Mouse (Mus musculus) left cerebral cortex, postnatal 25 days (tissue): ENCODE measurements at regions not wholly inside any gene's neighbourhood (a gene's known extent, or its start where the extent isn't known, plus 50 kb on each side); places are given as distances from the start of the nearest gene placed in this dataset.
"Not testable (repeated sequence)": the region's sequence is repeated elsewhere in the genome, so short reads cannot be mapped to it uniquely, and the experiment has no call there.

Experiments
- DNase-seq, 2 experiments: peaks; one replicate each; pipeline ENCODE4 v3.0.0; 2022; ENCODE audit warnings: low spot score in 2 of 2, mixed read lengths in 1 of 2
- intact Hi-C: fragments of 180-260 bp; cut with DNase I; formaldehyde crosslinking; loops from one replicate; pipeline ENCODE4 v1.15.1; 2025

GRCm38 (mm10) chr7:58310096-58310495, 345.9 kb upstream of the Atp10a start:
- DNase-seq, result peak; percentile 7 to 44
- intact Hi-C loops, result no loop called here

GRCm38 (mm10) chr7:58322381-58322780, 333.6 kb upstream of the Atp10a start:
- DNase-seq, result no peak
- intact Hi-C loops, result no loop called here

- intact Hi-C loops, result no loop called here
- peak in 1 of 2 experiments; percentile 35 for DNase-seq
Measured at GRCm38 (mm10) chr7:58367384-58367783, 288.6 kb upstream of the Atp10a start.

- intact Hi-C loops, result loop anchor here (5.0 kb wide), 1 partner anchor 136 kb away; no protein-coding TSS in a partner anchor
- peak; percentile 39 to 91 for DNase-seq
Measured at GRCm38 (mm10) chr7:58383401-58383800, 272.6 kb upstream of the Atp10a start.

- intact Hi-C loops, result no loop called here
- no peak for DNase-seq
Measured at GRCm38 (mm10) chr7:58388326-58388725, 267.6 kb upstream of the Atp10a start.

- DNase-seq, result peak in 1 of 2 experiments; percentile 36
- intact Hi-C loops, result loop anchor here (10.0 kb wide), 2 partner anchors 452 to 798 kb away; no protein-coding TSS in a partner anchor
Measured at GRCm38 (mm10) chr7:58392391-58393115, 263.4 kb upstream of the Atp10a start.

GRCm38 (mm10) chr7:58397992-58398391, 258.0 kb upstream of the Atp10a start:
- DNase-seq, result peak in 1 of 2 experiments; percentile 33
- intact Hi-C loops, result loop anchor here (10.0 kb wide), 2 partner anchors 447 to 803 kb away; no protein-coding TSS in a partner anchor

GRCm38 (mm10) chr7:58398558-58399144, 257.3 kb upstream of the Atp10a start:
- DNase-seq, result peak; percentile 24 to 75
- intact Hi-C loops, result loop anchor here (10.0 kb wide), 2 partner anchors 446 to 804 kb away; no protein-coding TSS in a partner anchor

GRCm38 (mm10) chr7:58399145-58399604, 256.8 kb upstream of the Atp10a start:
- intact Hi-C loops, result loop anchor here (10.0 kb wide), 2 partner anchors 446 to 804 kb away; no protein-coding TSS in a partner anchor
- DNase-seq, result peak; percentile 97 to 98

GRCm38 (mm10) chr7:58399651-58400050, 256.3 kb upstream of the Atp10a start:
- intact Hi-C loops, result loop anchor here (10.0 kb wide), 3 partner anchors 355 to 805 kb away; no protein-coding TSS in a partner anchor
- peak in 1 of 2 experiments; percentile 14 for DNase-seq

- no peak for DNase-seq
- intact Hi-C loops, result loop anchor here (10.0 kb wide), 1 partner anchor 354 kb away; no protein-coding TSS in a partner anchor
Measured at GRCm38 (mm10) chr7:58400594-58400993, 255.4 kb upstream of the Atp10a start.

- no peak for DNase-seq
- intact Hi-C loops, result no loop called here
Measured at GRCm38 (mm10) chr7:58436888-58437625, 218.9 kb upstream of the Atp10a start.

- intact Hi-C loops, result no loop called here
- no peak for DNase-seq
Measured at GRCm38 (mm10) chr7:58442535-58443184, 213.3 kb upstream of the Atp10a start.

GRCm38 (mm10) chr7:58443297-58443696, 212.7 kb upstream of the Atp10a start:
- intact Hi-C loops, result no loop called here
- DNase-seq, result no peak

- DNase-seq, result no peak
- intact Hi-C loops, result no loop called here
Measured at GRCm38 (mm10) chr7:58445781-58446180, 210.2 kb upstream of the Atp10a start.

GRCm38 (mm10) chr7:58446261-58446660, 209.7 kb upstream of the Atp10a start:
- no peak for DNase-seq
- intact Hi-C loops, result no loop called here

- intact Hi-C loops, result no loop called here
Measured at GRCm38 (mm10) chr7:58448727-58449126, 207.2 kb upstream of the Atp10a start.

GRCm38 (mm10) chr7:58451981-58452380, 204.0 kb upstream of the Atp10a start:
- DNase-seq, result no peak
- intact Hi-C loops, result no loop called here

More at GRCm38 (mm10) chr7:58448727-58449126, 207.2 kb upstream of the Atp10a start:
- DNase-seq, result no peak

GRCm38 (mm10) chr7:58458146-58458545, 197.8 kb upstream of the Atp10a start:
- DNase-seq, result not testable (repeated sequence)

More at GRCm38 (mm10) chr7:58458146-58458545, 197.8 kb upstream of the Atp10a start:
- intact Hi-C loops, result not testable (repeated sequence)
